ENCODE assay signal across 31 mouse cellular contexts in the genomic region with DNA sequence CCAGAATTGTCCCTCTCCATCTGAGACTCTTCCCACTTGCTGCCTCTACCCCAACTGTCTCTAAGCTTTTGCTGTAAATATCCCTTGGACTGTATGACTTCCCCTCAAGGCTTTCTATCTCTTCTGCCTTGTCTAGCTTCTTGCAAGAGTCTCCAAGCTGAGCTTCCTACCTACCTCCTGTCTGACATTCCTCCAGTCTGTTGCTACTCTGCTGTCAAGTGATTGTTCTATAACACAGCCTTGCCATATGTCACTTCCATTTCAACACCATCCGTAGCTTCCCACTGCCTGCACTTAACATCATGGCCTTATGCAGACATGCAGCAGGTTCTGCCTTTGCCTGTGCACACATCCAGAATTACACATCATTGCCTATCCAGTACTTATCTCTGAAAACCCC.
DNase-seq lines count a peak whose midpoint lies in the region; ATAC-seq and TF ChIP-seq lines count a peak whose summit lies in the region.
"Had no signal": no experiment of that assay in that cellular context is flagged by ENCODE, and none has a peak within 500 bp of the region (broad histone marks: within the 10 kb centered on the region; RNA-seq: fewer than 3 reads in every experiment).

No protein-coding gene starts in this region.

- H3K4me3 ChIP-seq in forebrain, postnatal 0 days (ENCODE audit: low read depth, low read length), result no peak overlapping the region
- H3K4me3 ChIP-seq in forebrain, embryonic 12.5 days (replicated peaks), result no peak overlapping the region
- H3K4me3 ChIP-seq: embryonic facial prominence, embryonic 13.5 days; erythroblast, embryonic 14.5 days; forebrain, embryonic 13.5 days; heart, adult 2 months; heart, embryonic 13.5 days; hindbrain, embryonic 12.5 days; limb, embryonic 15.5 days; liver, embryonic 15.5 days; myocyte; neural tube, embryonic 13.5 days had no signal

- no peak overlapping the region for H3K9ac ChIP-seq in forebrain, postnatal 0 days
- H3K9ac ChIP-seq in forebrain, embryonic 12.5 days, result no peak overlapping the region
- H3K9ac ChIP-seq: embryonic facial prominence, embryonic 13.5 days; forebrain, embryonic 13.5 days; heart, embryonic 13.5 days; hindbrain, embryonic 12.5 days; limb, embryonic 15.5 days; liver, embryonic 15.5 days; neural tube, embryonic 13.5 days had no signal

- TF ChIP-seq CTCF in forebrain, postnatal 0 days (IDR thresholded peaks at IDR 0.05; ENCODE audit: low read depth), result no peak
- no peak for TF ChIP-seq CTCF in brain, embryonic 14.5 days (IDR thresholded peaks at IDR 0.05; ENCODE audit: borderline replicate concordance, extremely low read depth, insufficient read depth, insufficient read length)

- H3K4me1 ChIP-seq in forebrain, postnatal 0 days (ENCODE audit: insufficient read depth), result no peaks in the 10 kb centered on the region
- no peaks in the 10 kb centered on the region for H3K4me1 ChIP-seq in forebrain, embryonic 12.5 days
- H3K4me1 ChIP-seq: embryonic facial prominence, embryonic 13.5 days; forebrain, embryonic 13.5 days; heart, embryonic 13.5 days; hindbrain, embryonic 12.5 days; limb, embryonic 15.5 days; liver, embryonic 15.5 days; neural tube, embryonic 13.5 days had no signal

- no peak overlapping the region for H3K27ac ChIP-seq in forebrain, postnatal 0 days (ENCODE audit: low read depth, low read length)
- no peak overlapping the region for H3K27ac ChIP-seq in forebrain, embryonic 12.5 days
- H3K27ac ChIP-seq: embryonic facial prominence, embryonic 13.5 days; forebrain, embryonic 13.5 days; heart, adult 2 months; heart, embryonic 13.5 days; hindbrain, embryonic 12.5 days; limb, embryonic 15.5 days; liver, embryonic 15.5 days; neural tube, embryonic 13.5 days had no signal

- ATAC-seq in forebrain, postnatal 0 days, result peak; percentile 18; the same call in 1 of the 2 replicates
- no peak for ATAC-seq in forebrain, embryonic 12.5 days (ENCODE audit: low FRiP score)
- ATAC-seq: forebrain, embryonic 13.5 days; intestine, postnatal 0 days; midbrain, embryonic 16.5 days; Patski had no signal

- no peaks in the 10 kb centered on the region for H3K27me3 ChIP-seq in forebrain, postnatal 0 days (ENCODE audit: insufficient read depth, low read length)
- H3K27me3 ChIP-seq in forebrain, embryonic 12.5 days, result no peaks in the 10 kb centered on the region
- H3K27me3 ChIP-seq: CH12.LX; embryonic facial prominence, embryonic 13.5 days; forebrain, embryonic 13.5 days; heart, embryonic 13.5 days; hindbrain, embryonic 12.5 days; limb, embryonic 15.5 days; liver, embryonic 15.5 days; neural tube, embryonic 13.5 days had no signal

- H3K4me2 ChIP-seq in forebrain, postnatal 0 days (ENCODE audit: low read depth), result no peak overlapping the region
- no peak overlapping the region for H3K4me2 ChIP-seq in forebrain, embryonic 12.5 days
- H3K4me2 ChIP-seq: embryonic facial prominence, embryonic 13.5 days; forebrain, embryonic 13.5 days; heart, embryonic 13.5 days; hindbrain, embryonic 12.5 days; limb, embryonic 15.5 days; liver, embryonic 15.5 days; neural tube, embryonic 13.5 days had no signal

- no peak for TF ChIP-seq POLR2A in brain, embryonic 14.5 days (IDR thresholded peaks at IDR 0.05; ENCODE audit: borderline replicate concordance, extremely low read depth, insufficient read depth, insufficient read length, poor library complexity, severe bottlenecking)

- intact Hi-C loops in left cerebral cortex, postnatal 25 days (cut with DNase I), result no loop called here
- intact Hi-C loops in left cerebral cortex, postnatal 4 days (cut with DNase I), result no loop called here
- intact Hi-C loops in heart, postnatal 10 days (cut with DNase I), result no loop called here

- no peaks in the 10 kb centered on the region for H3K9me3 ChIP-seq in forebrain, postnatal 0 days (ENCODE audit: low read length)
- no peaks in the 10 kb centered on the region for H3K9me3 ChIP-seq in forebrain, embryonic 12.5 days
- H3K9me3 ChIP-seq: embryonic facial prominence, embryonic 13.5 days; forebrain, embryonic 13.5 days; heart, embryonic 13.5 days; hindbrain, embryonic 12.5 days; limb, embryonic 15.5 days; liver, embryonic 15.5 days; neural tube, embryonic 13.5 days had no signal

- WGBS in forebrain, postnatal 0 days, result 50% methylated on average over 1 of the region's 1 CpGs
- 76% methylated on average over 1 of the region's 1 CpGs for WGBS in forebrain, embryonic 12.5 days

- no peak for DNase-seq in forebrain, postnatal 0 days
- DNase-seq in left cerebral cortex, postnatal 25 days (ENCODE audit: low spot score in 2 of 2), result peak; percentile 24 to 80
- no peak for DNase-seq in left cerebral cortex, postnatal 4 days
- peak; percentile 32 for DNase-seq in brain, embryonic 14.5 days (ENCODE audit: low read depth)
- DNase-seq in layer of hippocampus, adult 9-10 months (ENCODE audit: low spot score), result peak; percentile 40
- DNase-seq in thymus, postnatal 25 days, result no peak
- no peak for DNase-seq in heart, postnatal 10 days
- DNase-seq: B cell, adult 2 months; cerebellum, postnatal 25 days; embryo, embryonic 11 days; gastrocnemius, postnatal 36 days; heart, adult 2 months; kidney, postnatal 36 days; lung, postnatal 4 days; retina, postnatal 1 day; thymus, adult 2 months had no signal

- H3K36me3 ChIP-seq in forebrain, postnatal 0 days (ENCODE audit: insufficient read depth), result no peaks in the 10 kb centered on the region
- H3K36me3 ChIP-seq in forebrain, embryonic 12.5 days (replicated peaks), result no peaks in the 10 kb centered on the region
- H3K36me3 ChIP-seq: embryonic facial prominence, embryonic 13.5 days; G1E; heart, embryonic 13.5 days; hindbrain, embryonic 12.5 days; limb, embryonic 15.5 days; liver, embryonic 15.5 days; neural tube, embryonic 13.5 days had no signal

Comparison
In these comparisons a context has a peak if more than half of its experiments do, and no peak if none do; other contexts are left out.
1. DNase-seq: peak in left cerebral cortex, postnatal 25 days (2 of 2), brain, embryonic 14.5 days (single experiment) and layer of hippocampus, adult 9-10 months (single experiment); none in forebrain, postnatal 0 days (single experiment), left cerebral cortex, postnatal 4 days (single experiment), thymus, postnatal 25 days (single experiment) and heart, postnatal 10 days (0 of 2).